Mouse (Mus musculus): ENCODE measurements around the gene Zfp184. TPM values are rescaled to one million over a fixed set of nuclear protein-coding genes. Genes with fewer than 3 reads are reported as not detected.

Gene Zfp184
- total RNA-seq, 2 experiments from 2014 or later: 0.67 to 1.3 TPM

DNA sequence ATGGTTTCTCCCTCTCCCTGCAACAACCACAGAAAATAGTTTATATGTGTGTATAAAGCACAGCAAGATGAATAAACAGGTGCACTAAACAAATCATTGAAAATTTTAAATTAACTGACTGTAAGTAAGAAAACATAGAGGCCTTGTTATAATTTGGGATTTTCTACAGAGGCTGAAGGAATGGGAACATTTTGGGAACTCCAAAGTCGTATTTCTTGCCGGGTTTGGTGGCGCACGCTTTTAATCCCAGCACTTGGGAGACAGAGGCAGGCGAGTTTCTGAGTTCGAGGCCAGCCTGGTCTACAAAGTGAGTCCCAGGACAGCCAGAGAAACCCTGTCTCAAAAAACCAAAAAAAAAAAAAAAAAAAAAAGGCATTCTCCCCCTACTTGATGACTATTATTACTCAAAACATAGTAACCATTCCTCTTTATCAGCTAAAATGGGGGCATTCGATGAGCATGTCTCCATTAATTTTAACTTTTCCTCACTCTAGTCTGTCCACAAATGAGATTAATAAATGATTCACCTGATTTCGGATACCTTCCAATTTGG lies 24.1 kb upstream of the Zfp184 start:
- no peak for DNase-seq

GRCm38 (mm10) chr13:21923417-21923816 lies 21.5 kb upstream of the Zfp184 start:
- no peak for DNase-seq

DNA sequence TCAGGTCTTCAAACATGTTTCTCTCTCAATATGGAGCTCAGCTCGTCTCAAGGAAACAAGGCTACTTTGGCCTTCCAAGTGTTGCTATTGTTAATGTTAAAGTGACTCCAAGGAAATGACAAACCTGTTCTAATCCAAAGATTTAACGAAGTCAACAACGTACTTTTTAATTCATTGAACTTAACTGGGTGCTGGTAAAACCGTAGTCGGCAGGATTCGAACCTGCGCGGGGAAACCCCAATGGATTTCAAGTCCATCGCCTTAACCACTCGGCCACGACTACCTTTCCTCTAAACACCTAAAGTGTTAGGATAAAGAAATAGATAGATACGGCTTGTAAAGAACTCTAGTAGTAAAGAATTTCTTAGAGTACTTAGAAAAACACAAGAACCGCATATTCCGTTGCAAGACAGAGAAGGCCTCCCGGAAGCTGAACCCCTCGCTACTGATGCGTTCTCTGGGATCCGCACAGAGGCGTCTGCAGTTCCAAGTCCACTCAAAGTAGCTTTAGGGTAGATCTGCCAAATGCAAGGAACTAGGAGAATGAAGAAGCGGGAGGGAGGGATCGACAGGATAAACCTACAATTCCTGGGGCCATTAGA lies 20.1 kb upstream of the Zfp184 start:
- no peak for DNase-seq

DNA sequence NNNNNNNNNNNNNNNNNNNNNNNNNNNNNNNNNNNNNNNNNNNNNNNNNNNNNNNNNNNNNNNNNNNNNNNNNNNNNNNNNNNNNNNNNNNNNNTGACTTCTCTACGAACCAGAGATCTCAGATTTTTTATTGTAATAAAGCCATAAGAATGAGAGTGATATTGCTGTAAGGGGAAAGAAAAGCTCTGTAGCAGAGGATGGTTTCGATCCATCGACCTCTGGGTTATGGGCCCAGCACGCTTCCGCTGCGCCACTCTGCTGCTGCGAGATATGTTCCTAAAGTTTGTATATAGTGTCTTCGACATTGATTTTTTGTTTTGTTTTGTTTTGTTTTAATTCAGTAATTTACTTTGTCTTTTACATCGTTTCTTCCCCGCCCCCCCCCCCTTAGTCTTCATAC lies 13.9 kb upstream of the Zfp184 start:
- no peak for DNase-seq

- DNase-seq: no peak
These were observed 13.2 kb upstream of the Zfp184 start for GRCm38 (mm10) chr13:21931740-21932139.

GRCm38 (mm10) chr13:21933626-21934548 lies 11.0 kb upstream of the Zfp184 start:
- peak; percentile 25 to 57 for DNase-seq

GRCm38 (mm10) chr13:21934982-21935791 lies 9.7 kb upstream of the Zfp184 start:
- peak; percentile 62 to 88 for DNase-seq

DNA sequence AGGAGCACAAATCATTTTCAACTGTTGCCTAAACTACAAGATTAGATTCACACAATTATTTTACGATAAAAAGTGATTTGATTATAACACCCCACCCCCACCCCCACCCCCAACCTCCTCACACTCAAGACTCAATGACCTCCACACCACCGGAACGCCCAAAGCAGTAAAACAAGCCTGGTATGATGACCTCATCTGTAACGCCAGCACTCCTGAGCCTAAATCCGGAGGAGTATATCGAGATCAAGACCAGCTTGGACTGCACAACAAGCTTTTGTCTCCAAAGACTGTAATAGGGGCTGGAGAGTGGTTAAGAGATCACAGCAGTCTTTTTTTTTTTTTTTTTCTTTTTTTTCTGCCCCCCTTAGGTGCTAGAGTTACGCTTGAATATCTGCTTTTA lies 9.1 kb upstream of the Zfp184 start:
- no peak for DNase-seq

DNA sequence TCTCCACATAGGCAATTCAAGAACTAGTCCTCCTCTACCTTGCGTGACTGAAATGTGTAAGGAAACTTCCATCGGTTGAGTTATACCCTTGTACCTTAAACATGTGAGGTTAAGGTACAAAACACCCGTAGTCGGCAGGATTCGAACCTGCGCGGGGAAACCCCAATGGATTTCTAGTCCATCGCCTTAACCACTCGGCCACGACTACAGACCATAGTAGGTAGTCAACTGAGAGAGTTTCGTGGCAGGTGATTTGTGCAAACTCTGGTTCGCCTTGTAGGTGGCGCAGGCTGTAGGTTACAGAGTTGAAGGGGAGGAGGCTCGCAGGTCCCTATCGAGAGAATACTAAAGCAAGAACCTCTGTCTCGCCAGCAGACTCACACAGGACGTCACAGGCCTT lies 7.9 kb upstream of the Zfp184 start:
- peak; percentile 53 to 59 for DNase-seq

DNA sequence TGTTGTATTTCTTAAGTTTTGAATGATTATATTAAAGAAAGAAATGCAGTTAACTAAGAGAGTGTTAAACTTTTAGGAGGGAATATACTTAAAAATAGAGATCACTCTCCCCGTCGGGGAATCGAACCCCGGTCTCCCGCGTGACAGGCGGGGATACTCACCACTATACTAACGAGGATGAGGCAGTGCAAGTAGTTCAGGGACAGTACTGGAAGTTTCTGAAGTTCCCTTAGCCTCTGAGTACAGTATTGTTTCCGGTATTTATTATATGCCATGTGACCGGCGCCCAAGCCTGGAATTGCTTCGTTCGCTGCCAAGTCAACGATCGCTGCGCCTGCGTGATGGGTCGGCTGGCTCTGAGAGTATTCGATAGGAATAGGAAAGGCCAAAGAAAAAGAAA lies 4.7 kb upstream of the Zfp184 start:
- peak; percentile 93 to 97 for DNase-seq

DNA sequence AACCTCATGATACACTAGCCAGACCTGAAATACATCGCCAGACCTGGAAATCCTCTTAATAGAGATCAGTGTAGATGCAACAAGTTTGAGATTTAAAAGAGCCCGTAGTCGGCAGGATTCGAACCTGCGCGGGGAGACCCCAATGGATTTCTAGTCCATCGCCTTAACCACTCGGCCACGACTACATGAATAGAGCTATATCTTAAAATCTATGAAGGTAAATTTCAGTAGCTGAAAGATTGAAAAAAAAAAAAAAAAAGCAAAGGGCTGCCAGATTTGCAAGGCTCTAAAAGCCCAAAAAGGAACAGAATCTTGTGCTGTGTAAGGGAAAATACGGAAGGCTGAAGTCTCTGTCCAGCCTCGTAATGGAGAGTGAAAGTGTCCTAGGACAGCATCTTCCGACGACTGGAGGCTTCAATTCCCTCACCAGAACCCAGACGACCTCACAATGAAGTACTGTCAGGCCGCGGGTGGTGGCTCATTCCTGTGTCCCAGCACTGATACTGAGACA lies 4.0 kb upstream of the Zfp184 start:
- DNase-seq: peak; percentile 87 to 93

DNA sequence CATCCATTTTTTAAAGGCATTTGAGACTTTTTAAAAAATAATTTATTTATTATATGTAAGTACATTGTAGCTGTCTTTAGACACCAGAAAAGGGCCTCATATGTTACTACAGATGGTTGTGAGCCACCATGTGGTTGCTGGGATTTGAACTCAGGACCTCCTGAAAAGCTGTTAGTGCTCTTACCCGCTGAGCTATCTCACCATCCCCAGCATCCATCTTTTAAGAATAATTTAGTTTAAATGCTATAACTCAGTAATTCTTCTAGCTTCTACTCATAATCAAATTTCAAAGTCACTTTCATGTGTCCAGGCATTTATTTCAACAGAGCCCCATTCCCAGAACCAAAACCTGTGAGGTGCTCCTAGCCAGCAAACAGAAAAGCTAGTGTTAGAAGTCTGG lies 1.2 kb upstream of the Zfp184 start:
- DNase-seq: no peak

- DNase-seq: no peak
These were observed 335 bp upstream of the Zfp184 start for GRCm38 (mm10) chr13:21944592-21944925.

DNA sequence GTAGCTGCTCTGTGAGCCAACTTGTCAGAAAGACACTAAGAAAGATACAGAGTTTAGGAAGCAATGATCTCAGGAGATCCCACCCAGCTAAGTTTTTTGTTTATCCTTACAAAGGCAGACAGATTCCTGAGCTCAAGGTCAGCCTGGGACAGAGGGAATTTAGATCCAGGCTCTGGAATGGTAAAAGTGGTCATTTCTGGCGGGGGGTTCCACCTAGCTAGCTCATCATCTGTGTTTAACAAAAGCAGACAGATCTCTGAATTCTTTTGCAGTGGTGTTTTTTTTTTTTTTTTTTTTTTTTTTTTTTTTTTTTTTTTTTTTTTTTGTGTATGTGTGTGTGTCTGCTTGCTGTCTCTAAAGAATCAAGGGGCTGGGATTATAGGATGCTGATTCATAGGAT lies 24.4 kb downstream of the Zfp184 start:
- DNase-seq: no peak

DNA sequence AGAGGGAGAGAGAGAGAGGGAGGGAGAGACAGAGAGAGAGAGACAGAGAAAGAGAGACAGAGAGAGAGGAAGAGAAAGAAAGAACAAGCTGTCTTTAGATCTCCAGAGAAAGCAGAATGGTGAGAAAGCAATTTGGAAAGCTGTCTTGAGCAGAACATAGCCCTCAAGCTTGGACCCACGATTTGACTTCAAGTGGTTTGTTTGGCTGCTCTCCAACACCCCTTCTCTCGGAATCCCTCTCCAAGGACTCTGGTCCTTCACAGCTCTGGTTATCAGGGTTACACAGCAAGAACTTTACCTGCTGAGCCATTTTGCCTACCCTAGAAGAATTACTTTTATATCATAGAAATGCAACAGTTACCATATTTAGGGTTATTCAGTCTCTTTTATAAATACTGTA lies 24.9 kb downstream of the Zfp184 start:
- no peak for DNase-seq

GRCm38 (mm10) chr13:21971641-21972040 lies 26.7 kb downstream of the Zfp184 start:
- no peak for DNase-seq

DNA sequence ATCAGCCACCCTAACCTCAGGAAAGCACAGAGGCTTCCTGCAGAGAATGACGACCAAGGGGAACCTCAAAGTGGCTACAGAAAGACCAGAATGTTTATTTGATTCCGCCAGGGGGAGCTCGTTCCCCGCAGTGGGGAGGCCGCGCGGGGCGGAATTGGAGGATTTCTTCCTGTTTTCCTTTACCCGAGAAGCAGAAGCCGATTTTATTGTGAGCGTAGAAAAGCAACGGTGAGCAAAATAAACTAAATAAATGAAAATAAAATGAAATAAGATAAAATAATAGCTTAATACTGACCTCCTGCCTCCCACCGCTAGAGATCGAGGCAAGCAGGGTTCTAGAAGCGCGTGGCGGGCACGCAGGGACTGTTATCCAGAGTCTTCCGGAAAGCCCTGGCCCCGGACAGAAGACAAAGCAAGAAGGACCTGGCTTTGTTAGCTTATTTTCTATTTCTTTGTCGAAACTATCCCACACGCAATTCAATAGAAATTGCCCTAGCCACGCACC lies 29.4 kb downstream of the Zfp184 start:
- peak; percentile 93 to 96 for DNase-seq

DNA sequence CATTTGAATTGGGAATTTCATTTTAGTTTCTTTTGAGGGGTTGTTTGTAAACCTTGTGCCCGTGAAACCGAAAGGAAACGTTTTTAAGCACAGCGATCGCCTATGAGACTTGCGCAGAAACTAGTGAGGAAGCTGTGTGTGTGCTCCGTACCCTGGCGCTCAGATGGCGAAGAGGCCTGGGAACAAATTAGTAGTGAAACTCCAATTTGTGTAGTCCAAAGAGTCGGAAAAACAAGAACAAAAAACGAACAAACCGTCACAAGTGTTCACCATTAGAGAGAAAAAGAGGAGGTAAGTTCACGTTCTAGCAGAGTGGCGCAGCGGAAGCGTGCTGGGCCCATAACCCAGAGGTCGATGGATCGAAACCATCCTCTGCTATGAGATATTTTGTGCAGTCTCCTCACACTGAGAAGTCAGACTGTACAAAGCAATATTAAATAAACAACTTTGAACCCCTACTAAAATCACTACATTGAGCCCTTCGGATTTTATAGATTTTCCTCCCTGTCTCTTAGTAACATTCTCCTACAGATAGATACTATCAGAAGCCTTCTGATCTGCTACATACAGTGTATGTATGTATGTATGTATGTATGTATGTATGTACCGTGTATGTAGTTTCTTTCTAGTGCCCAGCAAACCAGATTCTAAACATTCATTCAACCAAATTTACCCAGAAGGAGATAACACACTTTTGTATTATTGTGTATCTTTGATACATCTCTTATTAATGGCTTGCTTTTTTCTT lies 30.0 kb downstream of the Zfp184 start:
- peak; percentile 81 to 90 for DNase-seq

DNA sequence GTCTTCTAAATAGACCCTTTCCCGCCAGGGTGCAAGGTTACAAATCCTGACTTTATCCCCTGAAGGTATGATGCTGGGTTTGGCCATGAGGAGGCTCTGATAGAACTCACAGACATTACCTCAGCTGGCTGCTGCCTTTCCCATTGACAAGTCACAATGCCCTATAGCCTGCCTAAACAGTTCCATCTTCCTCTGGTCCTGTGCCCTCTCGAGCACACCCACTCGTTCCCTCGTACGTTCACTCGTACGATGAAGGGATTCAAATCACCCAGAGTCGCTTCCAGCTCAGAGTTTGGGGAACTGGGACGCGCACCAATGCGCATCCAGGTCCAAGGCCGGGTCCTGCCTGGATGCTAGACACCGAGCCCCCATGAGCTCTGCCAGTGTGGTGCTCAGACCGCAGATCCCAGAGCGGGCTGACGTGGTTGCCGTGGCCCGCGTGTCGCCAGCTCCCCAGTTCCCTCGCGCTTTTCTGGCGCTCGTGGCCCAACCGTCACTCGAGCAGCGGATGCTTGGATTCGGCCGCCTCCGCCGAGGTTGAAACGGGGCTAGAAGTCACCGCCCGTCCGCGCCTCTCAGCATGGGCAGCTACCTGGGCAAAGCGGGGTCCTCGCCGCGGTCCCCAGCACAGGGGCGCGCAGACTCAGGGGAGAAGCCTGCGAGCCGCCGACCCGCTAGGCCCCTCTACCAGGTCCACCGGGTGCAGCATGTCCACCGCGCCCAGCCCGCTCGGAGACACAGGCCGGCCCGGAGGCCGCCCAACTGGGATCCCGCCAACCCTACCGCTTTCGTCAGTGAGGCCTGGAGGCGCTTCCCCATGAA lies 36.3 kb downstream of the Zfp184 start, which contains the start of gene Pom121l2:
TSS of gene Pom121l2 (plus strand) at position 214 of the 822 bp plus-strand sequence.
- DNase-seq: peak; percentile 63 to 71

- DNase-seq: no peak
These were observed 36.9 kb downstream of the Zfp184 start for GRCm38 (mm10) chr13:21981803-21982193.
